Mouse (Mus musculus): ENCODE measurements at regions not wholly inside any gene's neighbourhood (a gene's known extent, or its start where the extent isn't known, plus 50 kb on each side); places are given as distances from the start of the nearest gene placed in this dataset.

DNA sequence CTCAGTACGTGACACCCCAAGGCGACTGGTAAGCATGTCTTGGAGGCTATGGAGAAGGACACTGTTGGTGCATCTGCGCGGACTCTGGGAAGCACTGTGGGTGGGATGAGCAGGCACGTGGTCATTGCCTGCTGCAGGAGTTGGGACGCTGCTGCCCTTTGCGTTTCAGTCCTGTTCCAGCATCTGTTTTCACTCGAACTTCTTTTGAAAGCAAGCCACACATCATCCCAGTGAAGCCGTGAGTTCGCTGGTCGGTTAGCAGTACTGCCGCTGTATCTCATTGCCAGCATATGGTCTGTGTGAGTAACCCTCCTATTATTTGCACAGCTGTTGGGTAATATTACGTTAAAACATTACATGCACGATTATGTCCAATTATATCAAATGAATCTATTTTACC is 128.1 kb upstream of the C9orf72 start:
- WGBS = 54% methylated on average over 14 of the region's 14 CpGs

DNA sequence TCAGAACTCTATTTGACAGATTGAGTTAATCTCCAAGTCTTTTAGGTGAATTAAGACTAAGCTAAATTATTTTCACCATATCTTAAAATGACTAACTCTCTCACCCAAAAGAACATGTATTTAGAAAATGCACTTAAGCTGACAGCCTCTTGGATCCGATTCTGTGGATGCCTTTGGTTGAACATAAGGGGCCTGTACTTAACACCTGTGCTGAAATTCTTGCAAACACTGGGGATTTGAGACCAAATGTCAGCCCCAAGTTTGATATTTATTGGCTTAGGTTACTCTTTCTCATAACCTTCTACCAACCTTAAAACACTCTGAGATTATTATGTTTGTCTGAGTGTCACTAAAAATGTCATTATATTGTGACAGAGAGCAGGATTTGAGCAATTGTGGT is 126.6 kb upstream of the C9orf72 start:
- H3K36me3 ChIP-seq (replicated peaks; ENCODE audit: control insufficient read depth, insufficient read depth) = no peaks in the 10 kb centered on the region
- no peaks in the 10 kb centered on the region for H3K27me3 ChIP-seq (ENCODE audit: control insufficient read depth, insufficient read depth, low read length)
- no peak overlapping the region for H3K4me3 ChIP-seq (replicated peaks; ENCODE audit: low read length)
- no peaks in the 10 kb centered on the region for H3K9me3 ChIP-seq (ENCODE audit: control insufficient read depth, low read length)
- H3K4me1 ChIP-seq (replicated peaks; ENCODE audit: control insufficient read depth, insufficient read depth, low read length) = no peaks in the 10 kb centered on the region
- no peak for ATAC-seq (ENCODE audit: low FRiP score)
- H3K27ac ChIP-seq = no peak overlapping the region
- H3K4me2 ChIP-seq (replicated peaks) = no peak overlapping the region
- DNase-seq (ENCODE audit: low spot score) = no peak
- WGBS = 78% methylated on average over 1 of the region's 1 CpGs
- no peak overlapping the region for H3K9ac ChIP-seq

More for the DNA sequence above, 128.1 kb upstream of the C9orf72 start:
- no peaks in the 10 kb centered on the region for H3K27me3 ChIP-seq (ENCODE audit: control insufficient read depth, insufficient read depth, low read length)
- no peak overlapping the region for H3K9ac ChIP-seq
- DNase-seq (ENCODE audit: low spot score) = no peak
- no peak overlapping the region for H3K4me2 ChIP-seq (replicated peaks)
- no peaks in the 10 kb centered on the region for H3K36me3 ChIP-seq (replicated peaks; ENCODE audit: control insufficient read depth, insufficient read depth)
- no peak overlapping the region for H3K27ac ChIP-seq
- no peaks in the 10 kb centered on the region for H3K9me3 ChIP-seq (ENCODE audit: control insufficient read depth, low read length)
- peak; percentile 48; the same call in 1 of the 2 replicates for ATAC-seq (ENCODE audit: low FRiP score)
- H3K4me1 ChIP-seq (replicated peaks; ENCODE audit: control insufficient read depth, insufficient read depth, low read length) = no peaks in the 10 kb centered on the region
- no peak overlapping the region for H3K4me3 ChIP-seq (replicated peaks; ENCODE audit: low read length)

DNA sequence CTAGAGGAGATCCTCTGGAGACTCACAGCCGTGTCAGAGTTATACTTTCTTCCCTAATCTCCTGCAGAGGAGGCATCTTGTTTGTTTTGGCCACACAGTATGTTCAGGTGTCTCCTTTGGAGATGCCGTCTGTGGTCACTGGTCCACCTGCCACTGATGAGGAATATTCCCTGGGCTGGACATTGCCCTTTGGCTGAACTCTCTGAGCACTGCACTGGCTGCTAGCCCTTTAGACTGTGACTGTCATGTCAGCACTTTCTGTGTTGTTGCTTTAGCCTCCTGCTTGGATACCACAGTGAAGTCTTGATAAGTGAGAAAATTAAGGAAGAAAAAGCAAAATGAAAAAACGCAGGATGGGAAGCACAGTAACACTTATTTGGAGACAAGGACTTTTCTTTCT is 124.5 kb upstream of the C9orf72 start:
- 80% methylated on average over 3 of the region's 3 CpGs for WGBS

DNA sequence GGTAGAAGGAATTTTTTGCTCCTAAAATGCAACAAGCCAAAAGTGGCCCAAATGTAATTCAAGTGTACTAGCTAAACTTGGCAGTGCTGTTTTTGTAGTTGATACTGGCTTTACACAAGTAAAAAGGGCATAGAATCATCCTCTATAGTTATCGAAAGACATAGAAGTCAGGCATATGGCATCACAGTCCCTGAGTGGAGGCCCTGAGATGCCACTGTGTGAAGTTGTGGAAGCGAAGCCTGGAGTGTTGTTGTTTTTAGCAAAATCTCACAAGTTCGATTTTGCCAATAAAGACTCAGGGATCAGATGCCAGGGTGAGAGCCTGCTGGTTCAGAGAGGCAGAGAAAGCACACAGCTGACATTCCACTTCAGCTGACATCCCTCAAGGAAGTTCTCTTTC is 121.6 kb upstream of the C9orf72 start:
- ATAC-seq (ENCODE audit: low FRiP score) = no peak
- no peaks in the 10 kb centered on the region for H3K27me3 ChIP-seq (ENCODE audit: control insufficient read depth, insufficient read depth, low read length)
- no peaks in the 10 kb centered on the region for H3K36me3 ChIP-seq (replicated peaks; ENCODE audit: control insufficient read depth, insufficient read depth)
- no peaks in the 10 kb centered on the region for H3K9me3 ChIP-seq (ENCODE audit: control insufficient read depth, low read length)
- no peak for DNase-seq (ENCODE audit: low spot score)
- no peak overlapping the region for H3K27ac ChIP-seq
- no peak overlapping the region for H3K4me3 ChIP-seq (replicated peaks; ENCODE audit: low read length)
- H3K9ac ChIP-seq = no peak overlapping the region
- H3K4me1 ChIP-seq (replicated peaks; ENCODE audit: control insufficient read depth, insufficient read depth, low read length) = no peaks in the 10 kb centered on the region
- no peak overlapping the region for H3K4me2 ChIP-seq (replicated peaks)
- WGBS = 89% methylated on average over 3 of the region's 3 CpGs

More for the DNA sequence above, 124.5 kb upstream of the C9orf72 start:
- no peaks in the 10 kb centered on the region for H3K27me3 ChIP-seq (ENCODE audit: control insufficient read depth, insufficient read depth, low read length)
- ATAC-seq (ENCODE audit: low FRiP score) (no peak), DNase-seq (ENCODE audit: low spot score) (no peak)
- H3K4me2 ChIP-seq (replicated peaks) = no peak overlapping the region
- H3K36me3 ChIP-seq (replicated peaks; ENCODE audit: control insufficient read depth, insufficient read depth) = no peaks in the 10 kb centered on the region
- H3K4me1 ChIP-seq (replicated peaks; ENCODE audit: control insufficient read depth, insufficient read depth, low read length) = no peaks in the 10 kb centered on the region
- H3K4me3 ChIP-seq (replicated peaks; ENCODE audit: low read length) = no peak overlapping the region
- H3K9ac ChIP-seq = no peak overlapping the region
- H3K9me3 ChIP-seq (ENCODE audit: control insufficient read depth, low read length) = no peaks in the 10 kb centered on the region
- H3K27ac ChIP-seq = no peak overlapping the region

DNA sequence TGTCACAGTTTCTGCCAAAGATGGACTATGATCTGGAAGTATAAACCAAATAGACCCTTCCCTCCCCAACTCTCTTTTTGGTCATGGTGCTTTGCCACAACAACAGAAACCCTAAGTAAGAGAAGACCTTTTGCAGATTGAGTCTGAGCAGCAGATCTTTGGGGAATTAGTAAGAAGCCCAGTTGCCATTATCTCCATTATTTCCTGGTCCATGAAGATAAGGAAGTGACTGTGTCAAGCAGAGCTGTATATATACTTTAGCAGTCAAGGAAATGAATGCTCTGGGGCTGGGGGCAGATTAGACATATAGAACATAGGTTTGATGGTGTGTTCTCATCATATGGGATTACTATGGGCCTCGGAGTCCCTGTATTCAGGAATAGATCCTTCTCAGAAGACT is 117.8 kb upstream of the C9orf72 start:
- Histone ChIP-seq H3K4me3 (replicated peaks; ENCODE audit: low read length) (no peak overlapping the region), H3K4me2 (replicated peaks) (no peak overlapping the region), H3K27ac (no peak overlapping the region), H3K27me3 (ENCODE audit: control insufficient read depth, insufficient read depth, low read length) (no peaks in the 10 kb centered on the region), H3K9ac (no peak overlapping the region), H3K36me3 (replicated peaks; ENCODE audit: control insufficient read depth, insufficient read depth) (no peaks in the 10 kb centered on the region), H3K9me3 (ENCODE audit: control insufficient read depth, low read length) (0 out of 2 replicates have a peak, but pooled peaks cover 7% of the 10 kb centered on the region), H3K4me1 (replicated peaks; ENCODE audit: control insufficient read depth, insufficient read depth, low read length) (no peaks in the 10 kb centered on the region)
- DNase-seq (ENCODE audit: low spot score) = no peak
- no peak for ATAC-seq (ENCODE audit: low FRiP score)
- 74% methylated on average over 1 of the region's 1 CpGs for WGBS

DNA sequence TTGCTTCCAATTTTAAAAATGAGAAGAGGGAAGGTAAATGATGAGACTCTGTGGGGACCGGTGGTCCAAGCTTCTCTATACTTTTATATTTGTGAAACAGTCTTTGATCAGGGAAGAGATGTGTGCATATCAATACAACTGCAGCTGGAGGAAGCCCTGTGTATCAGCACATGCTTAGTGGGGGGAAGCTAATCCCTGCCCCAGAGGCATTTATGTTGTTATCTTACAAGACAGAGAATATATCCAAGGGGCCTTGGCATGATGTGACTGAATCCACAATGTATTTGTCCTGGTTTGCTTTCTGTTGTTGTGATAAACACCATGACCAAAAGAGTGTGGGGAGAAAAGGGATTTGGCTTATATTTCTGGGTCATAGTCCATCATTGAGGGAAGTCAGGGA is 105.2 kb upstream of the C9orf72 start:
- Histone ChIP-seq H3K4me1 (replicated peaks; ENCODE audit: control insufficient read depth, insufficient read depth, low read length) (no peaks in the 10 kb centered on the region), H3K9me3 (ENCODE audit: control insufficient read depth, low read length) (no peaks in the 10 kb centered on the region), H3K27me3 (ENCODE audit: control insufficient read depth, insufficient read depth, low read length) (no peaks in the 10 kb centered on the region), H3K9ac (no peak overlapping the region), H3K27ac (no peak overlapping the region), H3K36me3 (replicated peaks; ENCODE audit: control insufficient read depth, insufficient read depth) (no peaks in the 10 kb centered on the region), H3K4me3 (replicated peaks; ENCODE audit: low read length) (no peak overlapping the region), H3K4me2 (replicated peaks) (no peak overlapping the region)
- DNase-seq (ENCODE audit: low spot score) (no peak), ATAC-seq (ENCODE audit: low FRiP score) (no peak)
- WGBS = 85% methylated on average over 1 of the region's 1 CpGs

- H3K4me2 ChIP-seq (replicated peaks) = no peak overlapping the region
- no peak for DNase-seq (ENCODE audit: low spot score)
- H3K27ac ChIP-seq = no peak overlapping the region
- ATAC-seq (ENCODE audit: low FRiP score) = no peak
- H3K4me1 ChIP-seq (replicated peaks; ENCODE audit: control insufficient read depth, insufficient read depth, low read length) = no peaks in the 10 kb centered on the region
- H3K9ac ChIP-seq = no peak overlapping the region
- no peak overlapping the region for H3K4me3 ChIP-seq (replicated peaks; ENCODE audit: low read length)
- H3K27me3 ChIP-seq (ENCODE audit: control insufficient read depth, insufficient read depth, low read length) = no peaks in the 10 kb centered on the region
- no peaks in the 10 kb centered on the region for H3K9me3 ChIP-seq (ENCODE audit: control insufficient read depth, low read length)
- no peaks in the 10 kb centered on the region for H3K36me3 ChIP-seq (replicated peaks; ENCODE audit: control insufficient read depth, insufficient read depth)
Measured at GRCm38 (mm10) chr4:35325300-35325699, 99.3 kb upstream of the C9orf72 start.

DNA sequence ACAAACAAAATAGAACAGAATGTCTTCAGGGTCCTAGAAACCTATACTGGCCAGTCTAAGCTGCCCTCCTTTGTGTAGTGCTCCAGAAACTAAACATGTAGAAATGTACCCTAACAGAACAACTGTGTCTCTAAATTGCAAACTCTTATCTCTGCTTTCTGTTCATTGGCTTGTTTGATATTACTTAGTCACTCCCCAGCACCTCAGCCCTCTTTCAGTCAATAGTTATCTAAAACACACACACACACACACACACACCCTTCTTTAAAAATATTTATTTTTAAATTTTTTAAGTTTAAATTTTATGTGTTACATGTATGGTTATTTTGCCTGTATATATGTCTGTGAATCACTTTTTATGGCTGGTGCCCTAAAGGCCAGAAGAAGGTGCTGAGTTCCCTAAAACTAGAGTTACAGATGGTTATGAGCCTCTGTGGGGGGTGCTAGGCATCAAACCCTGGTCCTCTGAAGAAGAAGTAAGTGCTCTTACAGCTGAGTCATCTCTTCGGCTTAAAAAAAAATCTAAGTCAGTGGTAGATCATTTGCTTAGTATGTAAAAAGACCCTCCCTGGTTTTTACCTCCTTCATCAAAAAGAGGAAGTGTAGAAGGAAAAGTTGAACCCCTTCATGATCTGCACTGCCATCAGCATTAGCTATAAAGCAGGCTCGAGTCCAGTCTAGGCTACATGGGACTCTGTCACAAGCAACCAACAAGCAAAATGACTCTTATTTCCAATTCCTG is 96.6 kb upstream of the C9orf72 start:
- no peaks in the 10 kb centered on the region for H3K4me1 ChIP-seq (replicated peaks; ENCODE audit: control insufficient read depth, insufficient read depth, low read length)
- no peak overlapping the region for H3K27ac ChIP-seq
- H3K4me3 ChIP-seq (replicated peaks; ENCODE audit: low read length) = no peak overlapping the region
- no peak for ATAC-seq (ENCODE audit: low FRiP score)
- no peaks in the 10 kb centered on the region for H3K9me3 ChIP-seq (ENCODE audit: control insufficient read depth, low read length)
- no peak for DNase-seq (ENCODE audit: low spot score)
- H3K4me2 ChIP-seq (replicated peaks) = no peak overlapping the region
- WGBS = 92% methylated on average over 2 of the region's 2 CpGs
- no peaks in the 10 kb centered on the region for H3K36me3 ChIP-seq (replicated peaks; ENCODE audit: control insufficient read depth, insufficient read depth)
- H3K9ac ChIP-seq = no peak overlapping the region
- H3K27me3 ChIP-seq (ENCODE audit: control insufficient read depth, insufficient read depth, low read length) = no peaks in the 10 kb centered on the region

GRCm38 (mm10) chr4:35310396-35310977 is 84.5 kb upstream of the C9orf72 start:
- no peak for ATAC-seq (ENCODE audit: low FRiP score)
- 71% methylated on average over 5 of the region's 5 CpGs for WGBS
- H3K9ac ChIP-seq = no peak overlapping the region

More at GRCm38 (mm10) chr4:35310396-35310977, 84.5 kb upstream of the C9orf72 start:
- Histone ChIP-seq H3K4me2 (replicated peaks) (no peak overlapping the region), H3K27me3 (ENCODE audit: control insufficient read depth, insufficient read depth, low read length) (no peaks in the 10 kb centered on the region), H3K36me3 (replicated peaks; ENCODE audit: control insufficient read depth, insufficient read depth) (no peaks in the 10 kb centered on the region), H3K4me1 (replicated peaks; ENCODE audit: control insufficient read depth, insufficient read depth, low read length) (no peaks in the 10 kb centered on the region), H3K4me3 (replicated peaks; ENCODE audit: low read length) (no peak overlapping the region), H3K27ac (no peak overlapping the region), H3K9me3 (ENCODE audit: control insufficient read depth, low read length) (no peaks in the 10 kb centered on the region)
- DNase-seq (ENCODE audit: low spot score) = peak; percentile 71

All from hindbrain, embryonic 14.5 days (tissue).